ENCODE assay signal across 8 mouse cellular contexts in the genomic region with DNA sequence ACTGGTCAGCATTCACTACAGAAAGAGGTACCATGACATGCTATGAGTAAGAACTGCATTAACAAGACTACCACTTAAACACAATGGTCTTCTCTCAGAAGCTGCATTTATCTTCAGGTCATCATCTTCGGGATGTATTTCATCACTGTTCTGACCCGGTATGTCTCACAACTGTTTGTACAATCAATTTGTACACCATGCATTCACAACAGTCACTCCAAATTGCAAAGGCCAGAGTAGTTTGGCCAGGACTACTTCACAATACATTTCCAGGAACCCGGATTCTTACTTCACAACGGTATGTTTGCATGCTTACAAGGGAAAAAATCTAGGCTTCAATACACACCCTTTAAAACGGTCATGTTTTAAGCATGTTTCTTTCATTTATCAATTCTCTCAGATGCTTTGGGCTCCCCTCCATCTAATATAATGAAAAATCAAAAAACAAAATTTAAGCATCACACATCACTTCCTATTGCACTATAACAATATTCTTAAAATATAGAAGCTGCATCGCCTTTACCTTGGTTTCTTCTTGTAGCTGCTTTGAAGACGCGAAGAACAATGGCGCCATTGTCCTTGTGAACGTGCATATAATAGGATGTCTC. TPM values are rescaled to one million over a fixed set of nuclear protein-coding genes. Genes with fewer than 3 reads are reported as not detected.
DNase-seq lines count a peak whose midpoint lies in the region; ATAC-seq and TF ChIP-seq lines count a peak whose summit lies in the region.

No protein-coding gene starts in this region.

- no peak for ATAC-seq in hindbrain, embryonic 12.5 days (ENCODE audit: low FRiP score)
- no peak for ATAC-seq in midbrain, embryonic 15.5 days (replicated peaks)

- peak overlapping the region; percentile 90 for H3K4me3 ChIP-seq in kidney, adult 2 months (ENCODE audit: insufficient read depth, low read depth, low read length)
- H3K4me3 ChIP-seq in hindbrain, embryonic 12.5 days, result peak overlapping the region; percentile 76
- peak overlapping the region; percentile 60 for H3K4me3 ChIP-seq in midbrain, embryonic 15.5 days

- peak overlapping the region; percentile 75; the same call in 1 of the 2 replicates for H3K27ac ChIP-seq in kidney, adult 2 months (ENCODE audit: insufficient read depth, low read depth, low read length)
- H3K27ac ChIP-seq in hindbrain, embryonic 12.5 days, result peak overlapping the region; percentile 93
- peak overlapping the region; percentile 90 for H3K27ac ChIP-seq in midbrain, embryonic 15.5 days

- H3K4me1 ChIP-seq in kidney, adult 2 months (ENCODE audit: control insufficient read depth, insufficient read depth, low read length), result 0 out of 2 replicates have a peak, but pooled peaks cover 4% of the 10 kb centered on the region
- peaks cover 15% of the 10 kb centered on the region for H3K4me1 ChIP-seq in hindbrain, embryonic 12.5 days
- peaks cover 27% of the 10 kb centered on the region for H3K4me1 ChIP-seq in midbrain, embryonic 15.5 days

- no peaks in the 10 kb centered on the region for H3K27me3 ChIP-seq in kidney, adult 2 months (replicated peaks; ENCODE audit: control insufficient read depth, insufficient read depth, low read length)
- no peaks in the 10 kb centered on the region for H3K27me3 ChIP-seq in hindbrain, embryonic 12.5 days
- no peaks in the 10 kb centered on the region for H3K27me3 ChIP-seq in midbrain, embryonic 15.5 days (replicated peaks)

- peak overlapping the region; percentile 90 for H3K9ac ChIP-seq in hindbrain, embryonic 12.5 days
- H3K9ac ChIP-seq in midbrain, embryonic 15.5 days, result peak overlapping the region; percentile 82

- WGBS in kidney, adult 2 months, result 5% methylated on average over 10 of the region's 10 CpGs
- under 1% methylated on average over 10 of the region's 10 CpGs for WGBS in hindbrain, embryonic 12.5 days
- WGBS in midbrain, embryonic 15.5 days, result under 1% methylated on average over 10 of the region's 10 CpGs

- peak overlapping the region; percentile 64 for H3K4me2 ChIP-seq in hindbrain, embryonic 12.5 days (replicated peaks)
- peak overlapping the region; percentile 89 for H3K4me2 ChIP-seq in midbrain, embryonic 15.5 days

- no peaks in the 10 kb centered on the region for H3K9me3 ChIP-seq in hindbrain, embryonic 12.5 days (replicated peaks)
- H3K9me3 ChIP-seq in midbrain, embryonic 15.5 days, result no peaks in the 10 kb centered on the region

- no peak for DNase-seq in kidney, adult 2 months
- no peak for DNase-seq in kidney, postnatal 10 days
- peak; percentile 31 for DNase-seq in MN1 (ENCODE audit: low spot score)
- no peak for DNase-seq in ovary, adult 18-20 months (ENCODE audit: low spot score)
- DNase-seq in adrenal gland, postnatal 36 days, result no peak
- DNase-seq in cerebellum, adult 9-11 months, result no peak

- no peak for TF ChIP-seq POLR2A in kidney, adult 2 months (IDR thresholded peaks at IDR 0.05; ENCODE audit: low read depth, low read length)

- TF ChIP-seq CTCF in kidney, adult 2 months (conservative IDR thresholded peaks at IDR 0.05; ENCODE audit: insufficient read depth, insufficient read length, low read depth, low read length), result no peak

- H3K36me3 ChIP-seq in kidney, adult 2 months (ENCODE audit: control insufficient read depth, insufficient read depth, low read length), result peaks cover 2% of the 10 kb centered on the region; the same call in 1 of the 2 replicates
- peaks cover 16% of the 10 kb centered on the region for H3K36me3 ChIP-seq in hindbrain, embryonic 12.5 days
- H3K36me3 ChIP-seq in midbrain, embryonic 15.5 days (replicated peaks), result 0 out of 2 replicates have a peak, but pooled peaks cover 7% of the 10 kb centered on the region

RNA-seq across cellular contexts. Expression of gene Zfp949, which starts 25.8 kb away (rescaled TPM):
- polyA plus RNA-seq in kidney, adult 2 months (2012; rRNA removed), result 3.4 and 4.4 TPM in 2 replicates
- 15.9 and 16.5 TPM in 2 replicates for polyA plus RNA-seq in hindbrain, embryonic 12.5 days (2016; fragmentation: Nextera tagmentation; extraction: Ambion mirVana)
- 21.2 and 22.2 TPM in 2 replicates for polyA plus RNA-seq in midbrain, embryonic 15.5 days (2015; fragmentation: Nextera tagmentation; extraction: Ambion mirVana)
- total RNA-seq in adrenal gland, postnatal 36 days (2021), result 1 to 10 TPM; 7.7 to 8.8 TPM

RNA-seq across cellular contexts. Expression of gene Syncrip, which starts 39.7 kb away (rescaled TPM):
- polyA plus RNA-seq in kidney, adult 2 months (2012; rRNA removed), result 3.1 and 7.2 TPM in 2 replicates
- polyA plus RNA-seq in hindbrain, embryonic 12.5 days (2016; fragmentation: Nextera tagmentation; extraction: Ambion mirVana), result 119 and 122 TPM in 2 replicates
- polyA plus RNA-seq in midbrain, embryonic 15.5 days (2015; fragmentation: Nextera tagmentation; extraction: Ambion mirVana), result 75.2 and 82.5 TPM in 2 replicates
- total RNA-seq in adrenal gland, postnatal 36 days (2021), result 10 to 100 TPM; 80.5 to 84.8 TPM

RNA-seq across cellular contexts. Expression of gene Trim43a, which starts 58.6 kb away (rescaled TPM):
- not detected in 2 replicates for polyA plus RNA-seq in kidney, adult 2 months (2012; rRNA removed)
- polyA plus RNA-seq in hindbrain, embryonic 12.5 days (2016; fragmentation: Nextera tagmentation; extraction: Ambion mirVana), result 0.22 and 0.48 TPM in 2 replicates
- polyA plus RNA-seq in midbrain, embryonic 15.5 days (2015; fragmentation: Nextera tagmentation; extraction: Ambion mirVana), result 0.17 and 0.19 TPM in 2 replicates
- under 1 TPM; 0.36 to 0.76 TPM for total RNA-seq in adrenal gland, postnatal 36 days (2021)
